ENCODE assay signal across 8 mouse cellular contexts in genomic region chr11:5063561-5064281, GRCm38 (mm10). TPM values are rescaled to one million over a fixed set of nuclear protein-coding genes. Genes with fewer than 3 reads are reported as not detected.
DNase-seq lines count a peak whose midpoint lies in the region; ATAC-seq and TF ChIP-seq lines count a peak whose summit lies in the region.

No protein-coding gene starts in this region.

- DNase-seq in heart, embryonic 10.5 days (ENCODE audit: low spot score), result no peak
- no peak for DNase-seq in heart, postnatal 36 days
- DNase-seq in intestine, embryonic 14.5 days (ENCODE audit: low spot score), result no peak
- no peak for DNase-seq in midbrain, embryonic 14.5 days
- no peak for DNase-seq in embryo, embryonic 10.5 days (ENCODE audit: low spot score)
- no peak for DNase-seq in spleen, postnatal 36 days (ENCODE audit: low spot score in 2 of 2)

- peak overlapping the region; percentile 77 for H3K4me3 ChIP-seq in heart, embryonic 10.5 days
- no peak overlapping the region for H3K4me3 ChIP-seq in C2C12 (ENCODE audit: insufficient read depth, poor library complexity, severe bottlenecking)
- peak overlapping the region; percentile 73 for H3K4me3 ChIP-seq in embryonic facial prominence, embryonic 15.5 days (replicated peaks)
- peak overlapping the region; percentile 56; the same call in 1 of the 2 replicates for H3K4me3 ChIP-seq in intestine, embryonic 14.5 days (ENCODE audit: low read depth, low read length)
- H3K4me3 ChIP-seq in midbrain, embryonic 14.5 days (replicated peaks; ENCODE audit: low read depth, low read length), result peak overlapping the region; percentile 72

- H3ac ChIP-seq in C2C12 (ENCODE audit: control insufficient read depth, insufficient read length, low read depth), result peak overlapping the region; percentile 98

- peak overlapping the region; percentile 30; the same call in 1 of the 2 replicates for H3K27ac ChIP-seq in heart, embryonic 10.5 days
- H3K27ac ChIP-seq in embryonic facial prominence, embryonic 15.5 days (replicated peaks), result no peak overlapping the region
- no peak overlapping the region for H3K27ac ChIP-seq in intestine, embryonic 14.5 days (ENCODE audit: low read depth)
- H3K27ac ChIP-seq in midbrain, embryonic 14.5 days (replicated peaks; ENCODE audit: low read depth, low read length), result no peak overlapping the region

- ATAC-seq in embryonic facial prominence, embryonic 15.5 days (ENCODE audit: insufficient number of reproducible peaks, low FRiP score, low TSS enrichment, low read depth), result no peak
- no peak for ATAC-seq in intestine, embryonic 14.5 days (replicated peaks; ENCODE audit: low FRiP score, low TSS enrichment, low read depth)
- ATAC-seq in midbrain, embryonic 14.5 days (ENCODE audit: low FRiP score, low TSS enrichment), result no peak

- H3K79me2 ChIP-seq in C2C12 (ENCODE audit: control insufficient read depth, insufficient read depth), result peaks cover 31% of the 10 kb centered on the region

- H3K9me3 ChIP-seq in heart, embryonic 10.5 days, result peaks cover 2% of the 10 kb centered on the region; the same call in 1 of the 2 replicates
- H3K9me3 ChIP-seq in embryonic facial prominence, embryonic 15.5 days (replicated peaks), result no peaks in the 10 kb centered on the region
- no peaks in the 10 kb centered on the region for H3K9me3 ChIP-seq in intestine, embryonic 14.5 days (ENCODE audit: control insufficient read depth, low read length)
- no peaks in the 10 kb centered on the region for H3K9me3 ChIP-seq in midbrain, embryonic 14.5 days (ENCODE audit: control insufficient read depth, low read length)

- peaks cover 16% of the 10 kb centered on the region for H3K79me3 ChIP-seq in C2C12 (ENCODE audit: low read depth)

- 57% methylated on average over 31 of the region's 31 CpGs for WGBS in heart, embryonic 10.5 days
- WGBS in embryonic facial prominence, embryonic 15.5 days, result 52% methylated on average over 31 of the region's 31 CpGs
- WGBS in intestine, embryonic 14.5 days, result 60% methylated on average over 31 of the region's 31 CpGs
- WGBS in midbrain, embryonic 14.5 days, result 53% methylated on average over 31 of the region's 31 CpGs

- H3K9ac ChIP-seq in embryonic facial prominence, embryonic 15.5 days, result no peak overlapping the region
- no peak overlapping the region for H3K9ac ChIP-seq in intestine, embryonic 14.5 days (ENCODE audit: low read length)
- peak overlapping the region; percentile 20; the same call in 1 of the 2 replicates for H3K9ac ChIP-seq in midbrain, embryonic 14.5 days (replicated peaks; ENCODE audit: low read length)

- H3K4me1 ChIP-seq in heart, embryonic 10.5 days, result peaks cover 53% of the 10 kb centered on the region
- peaks cover 56% of the 10 kb centered on the region for H3K4me1 ChIP-seq in embryonic facial prominence, embryonic 15.5 days
- peaks cover 25% of the 10 kb centered on the region for H3K4me1 ChIP-seq in intestine, embryonic 14.5 days (replicated peaks; ENCODE audit: control insufficient read depth, insufficient read depth, low read length)
- peaks cover 36% of the 10 kb centered on the region for H3K4me1 ChIP-seq in midbrain, embryonic 14.5 days (ENCODE audit: control insufficient read depth, insufficient read depth, low read length)

- H3K27me3 ChIP-seq in heart, embryonic 10.5 days (ENCODE audit: insufficient read depth, poor library complexity, severe bottlenecking), result peaks cover 61% of the 10 kb centered on the region
- H3K27me3 ChIP-seq in C2C12 (ENCODE audit: control insufficient read depth, insufficient read depth, insufficient read length), result no peaks in the 10 kb centered on the region
- peaks cover 54% of the 10 kb centered on the region for H3K27me3 ChIP-seq in embryonic facial prominence, embryonic 15.5 days
- peaks cover 50% of the 10 kb centered on the region for H3K27me3 ChIP-seq in intestine, embryonic 14.5 days (replicated peaks; ENCODE audit: control insufficient read depth, insufficient read depth, low read length)
- peaks cover 60% of the 10 kb centered on the region for H3K27me3 ChIP-seq in midbrain, embryonic 14.5 days (ENCODE audit: control insufficient read depth, insufficient read depth, low read length)

- peak overlapping the region; percentile 91 for H3K4me2 ChIP-seq in embryonic facial prominence, embryonic 15.5 days (replicated peaks)
- H3K4me2 ChIP-seq in intestine, embryonic 14.5 days (ENCODE audit: low read length), result peak overlapping the region; percentile 93
- peak overlapping the region; percentile 72 for H3K4me2 ChIP-seq in midbrain, embryonic 14.5 days (ENCODE audit: low read length)

- no peak for TF ChIP-seq CTCF in C2C12 (IDR thresholded peaks at IDR 0.05; ENCODE audit: control insufficient read depth, insufficient read depth, insufficient read length)

- H3K36me3 ChIP-seq in heart, embryonic 10.5 days, result peaks cover 21% of the 10 kb centered on the region
- peaks cover 26% of the 10 kb centered on the region for H3K36me3 ChIP-seq in C2C12 (ENCODE audit: control insufficient read depth, insufficient read depth)
- H3K36me3 ChIP-seq in embryonic facial prominence, embryonic 15.5 days, result peaks cover 10% of the 10 kb centered on the region
- H3K36me3 ChIP-seq in intestine, embryonic 14.5 days (ENCODE audit: control insufficient read depth, insufficient read depth, low read length), result peaks cover 11% of the 10 kb centered on the region
- H3K36me3 ChIP-seq in midbrain, embryonic 14.5 days (ENCODE audit: control insufficient read depth, insufficient read depth, low read length), result peaks cover 15% of the 10 kb centered on the region

- intact Hi-C loops in heart, postnatal 36 days (cut with DNase I), result loop anchor here (2.0 kb wide), 1 partner anchor 35 kb away; the partner anchor contains the start of genes Ewsr1 and Rhbdd3

TF ChIP-seq in C2C12, 6 proteins besides CTCF, POLR2A, EP300 and RAD21:
- no peak for TF ChIP-seq MAX (IDR thresholded peaks at IDR 0.05)
- TF ChIP-seq MYOG (IDR thresholded peaks at IDR 0.05; ENCODE audit: control insufficient read depth, extremely low read depth, insufficient read length), result no peak
- TF ChIP-seq USF1 (IDR thresholded peaks at IDR 0.05; ENCODE audit: low read depth), result no peak
- no peak for TF ChIP-seq MYOD1 (IDR thresholded peaks at IDR 0.05; ENCODE audit: control insufficient read depth, insufficient read length, low read depth)
- no peak for TF ChIP-seq CEBPB (IDR thresholded peaks at IDR 0.05; ENCODE audit: low read depth)
- TF ChIP-seq FOSL1 (IDR thresholded peaks at IDR 0.05; ENCODE audit: insufficient read depth, low read length, poor library complexity, severe bottlenecking), result no peak

RNA-seq across cellular contexts. Expression of gene Gas2l1, which starts 1.4 kb away (rescaled TPM):
- polyA plus RNA-seq in heart, embryonic 10.5 days (2016; fragmentation: Nextera tagmentation; extraction: Ambion mirVana), result 27.0 and 34.4 TPM in 2 replicates
- 10 to 100 TPM; 17.5 to 18.7 TPM for total RNA-seq in heart, postnatal 36 days (2021)
- 104 TPM for polyA plus RNA-seq in C2C12 (2012; fragmentation: generic; extraction: Trizol)
- polyA plus RNA-seq in embryonic facial prominence, embryonic 15.5 days (2015; fragmentation: Nextera tagmentation; extraction: Ambion mirVana), result 39.0 and 43.3 TPM in 2 replicates
- polyA plus RNA-seq in intestine, embryonic 14.5 days (2014; fragmentation: Nextera tagmentation; extraction: Ambion mirVana), result 27.4 and 29.3 TPM in 2 replicates
- 19.7 and 22.1 TPM in 2 replicates for polyA plus RNA-seq in midbrain, embryonic 14.5 days (2014; fragmentation: Nextera tagmentation; extraction: Ambion mirVana)

RNA-seq across cellular contexts. Expression of gene Rasl10a, which starts 5.8 kb away (rescaled TPM):
- 1.1 and 1.4 TPM in 2 replicates for polyA plus RNA-seq in heart, embryonic 10.5 days (2016; fragmentation: Nextera tagmentation; extraction: Ambion mirVana)
- 1 to 10 TPM; 5.1 to 9.5 TPM for total RNA-seq in heart, postnatal 36 days (2021)
- 1.0 TPM for polyA plus RNA-seq in C2C12 (2012; fragmentation: generic; extraction: Trizol)
- 4.1 TPM in 2 replicates for polyA plus RNA-seq in embryonic facial prominence, embryonic 15.5 days (2015; fragmentation: Nextera tagmentation; extraction: Ambion mirVana)
- polyA plus RNA-seq in intestine, embryonic 14.5 days (2014; fragmentation: Nextera tagmentation; extraction: Ambion mirVana), result 1.1 and 1.9 TPM in 2 replicates
- 0.33 and 1.3 TPM in 2 replicates for polyA plus RNA-seq in midbrain, embryonic 14.5 days (2014; fragmentation: Nextera tagmentation; extraction: Ambion mirVana)

RNA-seq across cellular contexts. Expression of gene Rhbdd3, which starts 35.0 kb away (rescaled TPM):
- polyA plus RNA-seq in heart, embryonic 10.5 days (2016; fragmentation: Nextera tagmentation; extraction: Ambion mirVana), result 34.2 and 35.0 TPM in 2 replicates
- total RNA-seq in heart, postnatal 36 days (2021), result 10 to 100 TPM; 21.0 to 28.1 TPM
- polyA plus RNA-seq in C2C12 (2012; fragmentation: generic; extraction: Trizol), result 12.0 TPM
- polyA plus RNA-seq in embryonic facial prominence, embryonic 15.5 days (2015; fragmentation: Nextera tagmentation; extraction: Ambion mirVana), result 28.8 and 29.4 TPM in 2 replicates
- 30.4 TPM in 2 replicates for polyA plus RNA-seq in intestine, embryonic 14.5 days (2014; fragmentation: Nextera tagmentation; extraction: Ambion mirVana)
- polyA plus RNA-seq in midbrain, embryonic 14.5 days (2014; fragmentation: Nextera tagmentation; extraction: Ambion mirVana), result 34.5 and 45.4 TPM in 2 replicates

RNA-seq across cellular contexts. Expression of gene Ewsr1, which starts 35.3 kb away (rescaled TPM):
- polyA plus RNA-seq in heart, embryonic 10.5 days (2016; fragmentation: Nextera tagmentation; extraction: Ambion mirVana), result 569 and 680 TPM in 2 replicates
- total RNA-seq in heart, postnatal 36 days (2021), result 10 to 100 TPM; 85.9 to 93.8 TPM
- 178 TPM for polyA plus RNA-seq in C2C12 (2012; fragmentation: generic; extraction: Trizol)
- polyA plus RNA-seq in embryonic facial prominence, embryonic 15.5 days (2015; fragmentation: Nextera tagmentation; extraction: Ambion mirVana), result 691 and 729 TPM in 2 replicates
- polyA plus RNA-seq in intestine, embryonic 14.5 days (2014; fragmentation: Nextera tagmentation; extraction: Ambion mirVana), result 373 and 390 TPM in 2 replicates
- 346 and 428 TPM in 2 replicates for polyA plus RNA-seq in midbrain, embryonic 14.5 days (2014; fragmentation: Nextera tagmentation; extraction: Ambion mirVana)
